Mouse (Mus musculus) bone marrow macrophage, adult 2 months (primary cell): ENCODE measurements around the gene Gm20388.

Experiments
- CTCF ChIP-seq: IDR thresholded peaks from 2 replicates; pipeline ENCODE4 v1.5.1; 2012; ENCODE audit warnings: low read depth, mild to moderate bottlenecking, low read length, moderate library complexity
- POLR2A ChIP-seq: IDR thresholded peaks from 2 replicates; pipeline ENCODE4 v1.6.1; 2012; ENCODE audit warnings: mild to moderate bottlenecking, low read depth, low read length, borderline replicate concordance

DNA sequence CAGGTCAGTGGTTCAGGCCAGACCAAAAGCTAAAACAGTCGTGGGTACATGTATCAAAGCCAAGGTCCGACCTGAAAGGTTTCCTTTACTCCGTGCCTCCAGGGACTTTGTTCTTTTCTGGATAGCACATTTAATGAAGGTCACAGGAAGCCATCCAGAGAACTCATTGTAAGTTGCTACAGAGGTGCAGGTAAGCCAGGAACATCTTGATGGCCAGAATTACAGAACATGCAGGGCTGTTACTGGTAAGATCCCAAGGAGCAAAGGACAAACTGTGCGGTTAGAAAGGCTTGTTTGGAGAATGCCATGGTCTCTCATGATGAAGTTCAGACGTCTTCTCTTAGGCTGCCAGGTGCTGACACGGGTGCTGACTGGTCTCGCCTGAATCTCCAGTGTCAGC, 206.0 kb downstream of the Gm20388 start:
- no peak for TF ChIP-seq POLR2A
- no peak for TF ChIP-seq CTCF
